Mouse (Mus musculus) neural tube, embryonic 11.5 days (tissue): ENCODE data around the gene Taok1. TPM values are rescaled to one million over a fixed set of nuclear protein-coding genes. Genes with fewer than 3 reads are reported as not detected.
"Not testable (repeated sequence)": the region's sequence is repeated elsewhere in the genome, so short reads cannot be mapped to it uniquely, and the experiment has no call there.

Source experiments
- ATAC-seq: fragments of 200-750 bp; cut with Nextera tagmentation; 2 replicates; pipeline ENCODE4 v1.8.0; 2017; ENCODE audit warnings: moderate number of reproducible peaks, mild to moderate bottlenecking, moderate TSS enrichment, moderate library complexity; ENCODE audit not compliant: insufficient read depth, low FRiP score, low TSS enrichment
- DNase-seq: peaks from one replicate; pipeline ENCODE4 v3.0.0-alpha.2; 2015; ENCODE audit warnings: low spot score
- H3K27ac ChIP-seq: fragments of 300-500 bp; sonication (generic); 2 replicates; pipeline ENCODE4 v1.5.1; 2014; ENCODE audit warnings: low read depth, mild to moderate bottlenecking, low read length
- H3K27me3 ChIP-seq: fragments of 300-500 bp; sonication (generic); 2 replicates; pipeline ENCODE4 v1.6.1; 2014; ENCODE audit warnings: mild to moderate bottlenecking, low read length, mixed read lengths; ENCODE audit not compliant: control insufficient read depth, insufficient read depth
- H3K36me3 ChIP-seq: fragments of 300-500 bp; sonication (generic); 2 replicates; pipeline ENCODE4 v1.6.1; 2014; ENCODE audit warnings: mild to moderate bottlenecking, low read length, moderate library complexity, mixed read lengths; ENCODE audit not compliant: control insufficient read depth, insufficient read depth
- H3K4me1 ChIP-seq: fragments of 300-500 bp; sonication (generic); 2 replicates; pipeline ENCODE4 v1.6.1; 2014; ENCODE audit warnings: low read length, mixed read lengths; ENCODE audit not compliant: control insufficient read depth, insufficient read depth
- H3K4me2 ChIP-seq: fragments of 300-500 bp; sonication (generic); 2 replicates; pipeline ENCODE4 v1.6.1; 2014; ENCODE audit warnings: low read depth, mild to moderate bottlenecking, moderate library complexity
- H3K4me3 ChIP-seq: fragments of 300-500 bp; sonication (generic); 2 replicates; pipeline ENCODE4 v1.5.1; 2014; ENCODE audit warnings: low read depth, low read length
- H3K9ac ChIP-seq: fragments of 300-500 bp; sonication (generic); 2 replicates; pipeline ENCODE4 v1.6.1; 2014; ENCODE audit warnings: mild to moderate bottlenecking, low read length
- H3K9me3 ChIP-seq: fragments of 300-500 bp; sonication (generic); 2 replicates; pipeline ENCODE4 v1.6.1; 2016; ENCODE audit warnings: low read length; ENCODE audit not compliant: control insufficient read depth
- WGBS: fragments of 180-500 bp; shearing (Covaris S2); extraction: QIAGEN DNeasy Blood & Tissue Kit; methylation state at CpG from one replicate; pipeline ENCODE4 v1.1.7; 2014; 5-methylcytosine and 5-hydroxymethylcytosine counted together
- polyA plus RNA-seq: library from polyadenylated mRNA; unstranded; fragments of >200 nt; fragmentation: Nextera tagmentation; extraction: Ambion mirVana; gene quantifications from 2 replicates; pipeline ENCODE4 v1.2.1, GENCODE M21; 2014

The Taok1 gene
- polyA plus RNA-seq, result 18.4 and 18.6 TPM in 2 replicates

DNA sequence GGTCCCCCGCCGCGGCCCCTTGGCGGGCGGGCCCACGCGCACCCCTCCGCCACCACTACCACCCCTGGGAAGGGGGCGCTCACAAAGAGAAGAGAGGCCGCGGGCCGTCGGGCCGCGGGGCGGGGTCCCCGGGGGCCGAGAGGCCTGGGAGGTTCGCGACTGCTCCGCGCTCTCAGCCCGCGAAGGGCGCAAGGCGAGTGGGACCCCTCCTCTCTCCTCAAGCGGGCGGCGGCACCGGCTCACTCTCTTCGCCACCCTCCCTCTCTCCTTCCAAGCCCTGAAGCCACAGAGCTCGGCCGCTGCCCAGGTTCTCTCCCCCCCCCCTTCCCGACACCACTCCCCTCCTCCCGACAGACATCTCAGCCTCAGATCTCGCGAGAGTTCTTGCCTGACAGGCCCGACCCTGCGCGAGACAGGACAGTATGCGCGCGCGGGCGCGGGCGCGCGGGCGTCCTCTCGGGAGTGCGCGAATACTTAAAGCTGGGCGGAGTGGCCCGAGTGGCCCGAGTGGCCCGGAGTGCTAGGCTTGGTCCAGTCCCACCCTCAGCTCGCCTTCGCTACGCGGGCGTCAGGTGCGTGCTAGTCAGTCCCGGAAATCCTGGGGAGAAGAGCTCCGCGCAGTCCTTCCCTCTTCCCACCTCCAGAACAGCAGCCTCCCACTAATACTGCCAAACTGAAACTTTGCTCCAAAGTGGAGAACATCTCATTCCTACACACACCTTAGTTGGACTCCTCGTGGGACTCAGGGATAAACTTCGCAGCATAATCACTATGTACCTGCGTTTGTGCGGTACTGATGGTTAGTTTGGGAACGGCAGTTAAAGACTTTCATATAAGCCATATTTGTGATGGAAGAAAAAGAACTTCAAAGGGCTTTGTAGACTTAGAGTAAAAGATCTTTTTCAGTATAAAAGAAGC lies at the start of gene Taok1:
Taok1 (minus strand) TSS at position 278 of the 918 bp plus-strand sequence.
- Histone ChIP-seq H3K27ac (peak within 1 kb of the TSS; percentile 96), H3K9ac (peak within 1 kb of the TSS; percentile 99), H3K4me3 (peak within 1 kb of the TSS; percentile 76), H3K4me2 (peak within 1 kb of the TSS; percentile 70), H3K27me3 (no peaks in the 10 kb centered on the region), H3K9me3 (no peaks in the 10 kb centered on the region), H3K36me3 (no peaks in the 10 kb centered on the region), H3K4me1 (peaks cover 6% of the 10 kb centered on the region; the same call in 1 of the 2 replicates)
- peak; percentile 92 for ATAC-seq
- WGBS, result 2% methylated on average over 57 of the region's 71 CpGs
- peak; percentile 96 for DNase-seq

DNA sequence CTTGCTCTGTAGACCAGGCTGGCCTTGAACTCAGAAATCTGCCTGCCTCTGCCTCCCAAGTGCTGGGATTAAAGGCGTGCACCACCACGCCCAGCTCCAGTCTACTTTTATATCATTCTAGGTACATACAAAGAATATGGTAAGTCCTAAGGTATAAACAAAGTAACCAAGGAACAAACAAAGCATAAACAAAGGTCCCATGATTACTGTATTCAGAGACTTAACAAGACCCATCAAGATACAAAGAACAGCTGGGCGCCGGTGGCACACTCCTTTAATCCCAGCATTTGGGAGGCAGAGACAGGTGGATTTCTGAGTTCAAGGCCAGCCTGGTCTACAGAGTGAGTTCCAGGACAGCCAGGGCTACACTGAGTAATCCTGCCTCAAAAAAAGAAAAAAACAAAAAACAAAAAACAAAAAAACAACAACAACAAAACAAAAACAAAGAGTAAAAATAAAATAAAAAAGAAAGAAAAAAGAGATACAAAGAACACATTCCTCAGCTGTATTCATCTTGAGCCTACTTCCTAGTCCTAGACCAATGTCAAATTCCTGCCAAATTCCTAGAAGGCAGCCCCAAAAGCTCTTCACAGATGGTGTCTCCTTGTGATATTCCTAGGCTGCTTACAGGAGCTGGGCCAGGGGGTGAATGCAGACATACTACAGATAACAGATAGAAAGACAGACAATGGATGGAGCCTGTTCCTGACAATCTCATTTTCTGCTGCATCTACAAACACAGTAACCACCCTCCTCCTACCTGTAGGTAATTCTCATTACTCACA lies 46.0 kb upstream of the Taok1 start:
- WGBS, result 94% methylated on average over 4 of the region's 4 CpGs
- H3K9ac ChIP-seq, H3K9me3 ChIP-seq, DNase-seq, H3K4me1 ChIP-seq, ATAC-seq, H3K4me3 ChIP-seq, H3K36me3 ChIP-seq, H3K27ac ChIP-seq, H3K27me3 ChIP-seq, H3K4me2 ChIP-seq: not testable (repeated sequence)

- no peak overlapping the region for H3K4me3 ChIP-seq
- WGBS, result 60% methylated on average over 6 of the region's 6 CpGs
- ATAC-seq, result no peak
Observed at GRCm38 (mm10) chr11:77652484-77652883, 44.9 kb upstream of the Taok1 start.

DNA sequence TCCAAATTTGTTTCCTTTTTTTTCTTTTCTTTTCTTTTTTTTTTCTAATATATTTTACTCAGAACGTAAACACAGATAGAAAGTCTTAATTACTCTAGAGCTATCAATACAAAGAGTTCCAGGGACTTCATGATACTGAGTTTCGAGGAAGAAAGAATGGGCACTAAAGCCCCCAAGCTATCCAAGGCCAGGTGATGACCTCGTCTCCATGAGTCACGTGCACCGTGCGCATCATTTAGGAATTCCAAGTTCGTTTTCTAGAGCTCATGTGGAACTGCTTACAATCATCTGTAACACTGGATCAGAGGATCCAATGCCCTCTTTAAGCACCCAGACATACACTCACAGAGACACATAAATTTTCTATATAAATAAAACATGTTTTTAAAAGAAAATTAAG lies 41.3 kb upstream of the Taok1 start:
- no peak for ATAC-seq
- no peak overlapping the region for H3K4me2 ChIP-seq
- no peaks in the 10 kb centered on the region for H3K4me1 ChIP-seq
- H3K27ac ChIP-seq, result no peak overlapping the region
- H3K4me3 ChIP-seq, result no peak overlapping the region
- no peaks in the 10 kb centered on the region for H3K27me3 ChIP-seq
- no peaks in the 10 kb centered on the region for H3K9me3 ChIP-seq
- no peaks in the 10 kb centered on the region for H3K36me3 ChIP-seq
- no peak overlapping the region for H3K9ac ChIP-seq
- no peak for DNase-seq
- WGBS, result 85% methylated on average over 7 of the region's 7 CpGs

More at GRCm38 (mm10) chr11:77652484-77652883, 44.9 kb upstream of the Taok1 start:
- no peaks in the 10 kb centered on the region for H3K27me3 ChIP-seq
- H3K36me3 ChIP-seq, result no peaks in the 10 kb centered on the region
- H3K9me3 ChIP-seq, result no peaks in the 10 kb centered on the region
- no peak overlapping the region for H3K4me2 ChIP-seq
- no peak overlapping the region for H3K9ac ChIP-seq
- DNase-seq, result no peak
- no peak overlapping the region for H3K27ac ChIP-seq
- no peaks in the 10 kb centered on the region for H3K4me1 ChIP-seq

DNA sequence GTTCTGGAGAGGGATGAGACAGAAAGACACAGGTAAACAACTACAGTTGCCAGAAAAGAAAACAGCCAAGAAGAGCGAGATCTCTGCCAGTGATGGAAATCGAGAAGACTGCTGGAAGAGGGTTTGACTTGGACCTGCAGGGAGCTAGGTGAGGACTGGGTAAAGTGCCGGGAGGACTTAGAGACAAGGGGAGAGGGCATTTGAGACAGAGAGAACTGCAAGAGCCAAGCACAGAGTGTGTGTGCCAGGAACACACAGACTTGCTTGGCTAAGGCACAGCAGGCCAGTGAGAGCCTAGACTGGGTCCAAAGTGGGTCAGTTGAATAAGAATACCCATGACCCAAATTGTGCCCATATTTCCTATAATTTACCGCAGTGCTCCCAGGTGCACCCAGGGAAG lies 37.9 kb upstream of the Taok1 start:
- ATAC-seq, result no peak
- no peaks in the 10 kb centered on the region for H3K9me3 ChIP-seq
- no peaks in the 10 kb centered on the region for H3K36me3 ChIP-seq
- H3K27ac ChIP-seq, result no peak overlapping the region
- DNase-seq, result no peak
- WGBS, result 84% methylated on average over 4 of the region's 4 CpGs
- no peak overlapping the region for H3K4me2 ChIP-seq
- H3K4me3 ChIP-seq, result no peak overlapping the region
- H3K27me3 ChIP-seq, result no peaks in the 10 kb centered on the region
- no peaks in the 10 kb centered on the region for H3K4me1 ChIP-seq
- no peak overlapping the region for H3K9ac ChIP-seq

- H3K4me1 ChIP-seq, result no peaks in the 10 kb centered on the region
- no peaks in the 10 kb centered on the region for H3K36me3 ChIP-seq
- H3K4me2 ChIP-seq, result no peak overlapping the region
- H3K9ac ChIP-seq, result no peak overlapping the region
- no peaks in the 10 kb centered on the region for H3K9me3 ChIP-seq
- 79% methylated on average over 9 of the region's 9 CpGs for WGBS
- H3K27me3 ChIP-seq, result no peaks in the 10 kb centered on the region
- no peak for DNase-seq
- no peak overlapping the region for H3K27ac ChIP-seq
- no peak for ATAC-seq
- H3K4me3 ChIP-seq, result no peak overlapping the region
Observed at GRCm38 (mm10) chr11:77641390-77641789, 33.8 kb upstream of the Taok1 start.

DNA sequence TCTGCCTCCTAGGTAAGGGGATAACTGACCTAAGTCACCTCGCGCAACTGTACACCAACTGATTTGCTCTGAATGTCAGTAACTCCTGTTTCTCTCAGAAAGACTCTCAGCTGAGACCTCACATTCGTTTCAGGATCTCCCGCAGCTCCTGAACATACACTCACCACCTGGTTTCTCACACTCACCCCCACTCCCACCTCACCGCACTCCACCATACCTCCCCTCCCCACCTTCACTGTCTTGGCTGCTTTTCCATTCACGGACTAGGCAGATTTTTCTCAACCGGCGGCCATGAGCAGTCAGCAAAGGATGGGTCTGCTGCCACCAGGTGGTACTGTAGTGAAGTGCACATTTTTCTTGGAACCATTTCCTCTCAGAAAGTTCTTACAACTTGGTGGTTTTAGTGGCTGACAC lies 22.6 kb upstream of the Taok1 start:
- WGBS, result 18% methylated on average over 8 of the region's 8 CpGs
- H3K36me3 ChIP-seq, result no peaks in the 10 kb centered on the region
- H3K4me1 ChIP-seq, result peaks cover 1% of the 10 kb centered on the region; the same call in 1 of the 2 replicates
- H3K27ac ChIP-seq, result no peak overlapping the region
- no peaks in the 10 kb centered on the region for H3K27me3 ChIP-seq
- peak overlapping the region; percentile 35 for H3K4me2 ChIP-seq
- H3K9me3 ChIP-seq, result no peaks in the 10 kb centered on the region
- peak overlapping the region; percentile 4; the same call in 1 of the 2 replicates for H3K4me3 ChIP-seq
- peak; percentile 74 for DNase-seq
- peak overlapping the region; percentile 35 for H3K9ac ChIP-seq
- ATAC-seq, result no peak; the same call in 1 of the 2 replicates

DNA sequence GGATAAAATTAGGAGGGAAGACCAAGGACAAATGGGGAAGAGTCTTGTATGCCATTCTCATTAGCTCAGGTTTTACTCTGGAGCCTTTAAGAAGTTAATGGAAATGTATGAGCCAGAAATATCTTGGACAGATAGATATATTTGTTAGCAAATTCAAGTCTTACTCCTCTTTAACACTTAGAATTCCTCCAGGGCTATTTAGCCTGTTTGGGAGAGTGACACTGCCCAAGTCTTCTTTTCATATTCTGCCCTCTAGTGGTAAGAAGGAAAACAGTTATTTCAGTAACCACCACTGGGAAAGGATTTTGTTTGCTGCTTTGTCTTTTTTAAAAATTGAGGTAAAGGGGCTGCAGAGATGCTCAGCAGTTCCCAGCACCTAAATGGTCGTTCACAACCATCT lies 21.9 kb upstream of the Taok1 start:
- WGBS, result 0% methylated on average over 1 of the region's 1 CpGs
- ATAC-seq, result no peak
- no peak for DNase-seq
- no peak overlapping the region for H3K27ac ChIP-seq
- no peak overlapping the region for H3K9ac ChIP-seq
- H3K4me1 ChIP-seq, result peaks cover 9% of the 10 kb centered on the region
- no peak overlapping the region for H3K4me3 ChIP-seq
- H3K27me3 ChIP-seq, result no peaks in the 10 kb centered on the region
- no peak overlapping the region for H3K4me2 ChIP-seq
- no peaks in the 10 kb centered on the region for H3K36me3 ChIP-seq
- no peaks in the 10 kb centered on the region for H3K9me3 ChIP-seq
